Mouse (Mus musculus) cerebellum, adult 11 months (tissue): ENCODE data around the gene Hspa12b.

ENCODE experiments used
- DNase-seq: peaks from one replicate; pipeline ENCODE4 v3.0.0; 2022

Gene Hspa12b

DNA sequence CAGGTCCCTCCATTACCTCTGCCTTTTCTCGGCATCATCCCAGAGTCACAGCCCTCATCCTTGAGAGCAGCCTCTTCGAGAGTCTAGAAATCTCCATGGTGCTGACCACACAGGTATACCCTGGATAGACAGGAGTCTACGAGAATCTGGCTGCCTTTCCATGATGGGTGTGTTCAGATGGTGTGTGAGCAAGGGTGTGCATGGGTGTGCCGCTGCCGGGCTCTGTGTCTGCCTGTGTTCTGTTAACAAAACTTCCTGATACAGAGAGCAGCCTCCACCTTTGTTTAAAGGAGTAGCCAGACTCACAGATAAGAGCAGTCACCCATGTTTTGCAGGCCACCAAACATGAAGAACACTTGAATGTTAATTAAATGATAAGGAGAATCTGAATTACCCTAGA, 2.8 kb downstream of the Hspa12b start:
- no peak for DNase-seq

DNA sequence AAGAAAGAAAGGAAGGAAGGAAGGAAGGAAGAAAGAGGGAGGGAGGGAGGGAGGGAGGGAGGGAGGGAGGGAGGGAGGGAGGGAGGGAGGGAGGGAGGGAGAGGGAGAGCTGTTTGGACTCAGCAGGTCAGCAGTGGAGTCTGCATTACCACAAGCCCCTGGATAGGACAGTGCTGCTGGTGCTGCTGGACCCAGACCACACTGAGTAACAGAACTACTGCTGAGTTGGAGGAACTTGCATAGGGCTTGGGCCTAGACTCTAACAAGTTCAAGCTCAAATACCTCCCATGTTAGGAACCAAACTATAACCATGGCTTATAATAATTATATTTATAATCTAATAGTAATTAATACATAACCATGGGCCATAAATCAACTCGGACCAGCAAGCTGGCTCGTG, 3.8 kb downstream of the Hspa12b start:
- DNase-seq, result no peak

DNA sequence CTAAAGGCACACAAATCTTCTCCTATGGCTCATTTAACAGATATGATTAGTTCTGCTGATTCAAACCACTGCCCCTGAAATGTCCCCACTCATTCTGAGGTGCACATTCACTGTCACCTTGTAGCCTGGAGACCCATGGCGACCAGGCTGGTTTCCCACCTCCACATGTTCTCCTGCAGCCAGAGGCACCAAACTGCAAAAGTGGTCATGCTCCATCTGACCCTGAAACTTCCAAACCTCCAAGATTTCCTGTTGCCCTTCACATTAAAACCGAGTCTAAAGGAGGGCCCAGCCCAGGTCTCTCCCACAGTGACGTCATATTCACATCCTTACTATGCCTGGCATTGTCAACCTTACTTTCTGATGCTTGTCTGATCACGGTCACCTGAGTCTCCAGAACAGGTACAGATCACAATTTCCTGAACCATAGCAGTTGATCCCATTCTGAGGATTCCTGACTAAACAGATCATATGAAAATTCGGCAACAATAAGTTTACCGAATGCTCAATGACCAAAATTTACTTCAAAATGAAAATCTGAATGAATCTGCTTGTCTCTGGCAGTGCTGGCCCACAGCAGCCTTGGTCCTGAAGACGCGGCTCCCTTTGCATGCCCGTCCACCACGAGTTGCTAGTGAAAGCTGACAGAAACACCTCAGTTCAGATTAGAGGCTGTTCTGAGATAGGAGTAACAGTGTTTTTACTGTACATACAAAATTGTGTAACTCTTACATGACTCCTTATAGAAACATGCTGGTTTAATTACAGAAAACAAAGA, 5.2 kb downstream of the Hspa12b start:
- DNase-seq, result no peak

DNA sequence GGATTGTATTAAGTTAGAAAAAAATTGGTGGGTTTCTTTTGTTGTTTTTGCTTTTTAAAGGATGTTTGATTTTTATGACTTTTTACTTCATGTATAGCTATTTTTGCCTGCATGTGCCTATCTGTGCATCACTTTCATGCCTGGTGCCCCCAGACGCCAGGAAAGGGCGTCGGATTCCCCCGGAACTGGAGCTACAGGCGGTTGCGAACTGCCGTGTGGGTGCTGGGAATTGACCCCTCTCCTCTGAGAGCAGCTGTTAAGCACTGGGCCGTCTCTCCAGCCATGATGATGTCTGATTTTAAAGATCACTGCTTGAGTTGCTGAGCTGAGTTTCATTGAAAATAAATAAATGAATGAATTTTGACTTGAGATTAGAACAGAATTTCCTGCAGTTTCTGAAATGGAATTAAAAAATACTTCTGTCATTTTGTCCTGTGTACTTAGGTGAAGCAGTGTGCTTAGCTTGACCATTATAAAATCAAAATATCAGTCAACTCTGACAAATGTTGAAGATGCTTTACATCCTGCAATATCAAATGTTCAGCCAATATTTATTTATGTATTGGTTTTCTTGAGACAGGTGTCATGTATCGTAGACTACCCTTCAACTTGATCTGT, 6.0 kb downstream of the Hspa12b start, which contains the start of gene Gm11037:
Gene Gm11037, plus strand, starts transcription at position 568 of the 618 bp plus-strand sequence.
- DNase-seq, result no peak

DNA sequence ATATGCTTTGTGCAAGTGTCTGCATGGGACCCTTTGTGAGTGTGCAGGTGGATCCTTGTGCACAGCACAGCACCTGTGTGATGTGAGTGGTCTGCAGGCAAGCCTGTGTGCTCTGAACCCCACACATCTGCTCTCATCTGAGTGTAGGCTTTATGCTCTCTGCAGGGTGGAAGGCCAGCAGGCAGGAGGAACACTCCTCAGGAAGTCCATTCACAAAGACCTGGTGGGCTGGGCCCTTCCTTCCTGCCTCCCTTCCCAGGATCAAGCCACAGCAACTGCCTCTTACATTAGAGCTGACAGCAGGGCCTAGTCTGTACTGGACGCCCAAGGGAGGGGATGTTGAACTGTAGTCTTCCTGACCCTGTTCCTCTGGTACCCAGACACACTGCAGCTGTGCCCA, 7.3 kb downstream of the Hspa12b start:
- DNase-seq, result no peak

DNA sequence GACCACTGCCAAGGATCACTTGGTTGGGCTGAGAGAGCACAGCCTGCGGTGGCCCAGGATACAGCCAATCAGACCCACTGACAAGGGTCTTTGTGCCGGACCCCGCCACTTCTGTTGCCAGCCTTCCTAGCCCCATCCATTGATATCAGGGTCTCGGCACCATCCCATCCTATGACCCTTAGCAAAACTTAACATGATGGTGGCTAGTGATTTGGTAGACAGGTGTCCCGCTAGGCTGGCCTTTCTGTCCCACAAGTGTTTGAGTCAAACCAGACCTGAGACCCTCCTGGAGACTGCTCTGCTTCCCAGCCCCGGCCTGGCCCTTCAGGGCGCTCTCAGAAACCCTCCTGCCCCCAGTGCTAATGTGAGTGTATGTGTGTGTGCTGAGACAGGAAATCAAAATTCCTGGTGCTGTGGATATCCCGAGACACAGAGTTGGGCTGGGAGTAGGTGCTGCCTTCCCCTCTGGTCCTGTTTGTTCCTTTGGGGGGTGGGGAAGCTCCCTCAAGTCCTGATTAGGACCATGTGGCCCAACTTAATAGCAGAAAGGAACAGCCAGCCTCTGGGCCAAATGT, 7.8 kb downstream of the Hspa12b start:
- DNase-seq, result no peak

DNA sequence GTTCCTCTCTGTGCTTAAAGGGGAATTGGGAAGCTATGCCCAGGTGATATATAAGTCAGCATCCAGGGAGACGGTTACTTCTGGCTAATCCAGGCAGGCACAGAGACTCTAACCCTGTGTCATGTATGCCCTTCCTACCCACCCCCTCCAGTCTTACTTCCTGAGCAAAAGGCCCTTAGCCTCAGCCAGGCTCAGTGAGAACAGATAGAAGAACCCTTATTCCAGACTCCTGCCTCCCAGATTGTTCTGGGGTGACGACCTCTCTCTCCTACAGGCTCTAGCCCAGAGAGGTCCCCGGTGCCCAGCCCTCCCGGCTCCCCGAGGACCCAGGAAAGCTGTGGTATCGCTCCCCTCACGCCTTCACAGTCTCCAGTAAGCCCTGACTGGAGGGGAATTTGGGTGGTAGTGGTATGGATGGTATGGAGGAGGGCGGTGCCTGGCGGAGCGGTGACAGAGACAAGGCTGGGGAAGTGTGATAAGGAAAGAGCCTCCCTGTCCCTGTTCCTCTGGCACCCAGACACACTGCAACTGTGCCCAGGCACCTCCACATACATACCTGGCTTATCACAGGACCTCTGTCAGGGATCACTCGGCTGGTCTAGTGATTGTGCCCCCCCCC, 8.6 kb downstream of the Hspa12b start:
- DNase-seq, result no peak

DNA sequence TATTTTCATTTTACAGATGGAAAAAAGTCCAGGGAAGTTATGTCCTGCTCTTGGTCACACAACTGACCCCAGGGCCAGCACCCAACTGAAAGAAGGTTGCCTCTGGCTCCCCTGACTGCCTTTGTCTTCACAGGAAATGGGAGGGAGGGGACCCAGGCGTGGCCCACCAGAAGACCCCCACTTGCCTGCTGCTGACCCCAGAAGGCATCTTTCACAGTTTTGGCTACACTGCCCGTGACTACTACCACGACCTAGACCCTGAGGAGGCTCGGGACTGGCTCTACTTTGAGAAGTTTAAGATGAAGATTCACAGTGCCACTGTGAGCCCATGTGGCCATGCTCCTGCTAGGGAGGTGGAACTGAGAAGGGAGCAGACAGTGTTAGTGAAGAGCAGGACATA, 11.2 kb downstream of the Hspa12b start:
- no peak for DNase-seq

DNA sequence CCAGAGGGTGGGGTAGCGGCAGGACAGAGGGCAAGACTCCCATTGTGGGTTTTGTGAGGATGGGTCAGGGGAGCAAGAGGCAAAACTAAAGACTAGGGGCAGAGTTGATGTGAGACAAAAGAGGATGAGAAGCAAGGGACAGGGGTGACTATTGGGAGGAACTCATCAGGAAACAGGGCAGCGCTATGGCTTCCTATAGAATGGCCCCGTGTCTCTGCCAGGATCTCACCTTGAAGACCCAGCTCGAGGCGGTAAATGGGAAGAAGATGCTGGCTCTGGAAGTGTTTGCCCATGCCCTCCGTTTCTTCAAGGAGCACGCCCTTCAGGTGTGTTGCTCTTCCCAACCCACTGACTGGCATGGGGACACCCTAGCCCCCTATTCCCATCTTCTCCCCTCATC, 11.7 kb downstream of the Hspa12b start:
- no peak for DNase-seq

DNA sequence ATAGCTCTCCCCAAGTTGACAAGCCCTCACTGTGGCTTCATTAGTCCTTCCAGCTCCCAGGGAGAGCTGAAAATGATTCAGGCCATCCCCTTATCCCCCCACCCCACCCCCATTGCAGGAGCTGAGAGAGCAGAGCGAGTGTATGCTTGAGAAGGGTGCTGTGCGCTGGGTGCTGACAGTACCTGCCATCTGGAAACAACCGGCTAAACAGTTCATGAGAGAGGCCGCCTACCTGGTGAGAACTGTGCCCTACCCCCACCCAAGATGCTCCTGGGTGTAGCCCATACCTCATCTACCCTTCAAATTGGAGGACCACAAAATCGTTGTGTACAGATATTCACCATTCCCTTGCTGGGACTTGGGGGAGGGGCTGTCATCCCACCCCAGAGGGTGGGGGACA, 12.2 kb downstream of the Hspa12b start:
- no peak for DNase-seq

DNA sequence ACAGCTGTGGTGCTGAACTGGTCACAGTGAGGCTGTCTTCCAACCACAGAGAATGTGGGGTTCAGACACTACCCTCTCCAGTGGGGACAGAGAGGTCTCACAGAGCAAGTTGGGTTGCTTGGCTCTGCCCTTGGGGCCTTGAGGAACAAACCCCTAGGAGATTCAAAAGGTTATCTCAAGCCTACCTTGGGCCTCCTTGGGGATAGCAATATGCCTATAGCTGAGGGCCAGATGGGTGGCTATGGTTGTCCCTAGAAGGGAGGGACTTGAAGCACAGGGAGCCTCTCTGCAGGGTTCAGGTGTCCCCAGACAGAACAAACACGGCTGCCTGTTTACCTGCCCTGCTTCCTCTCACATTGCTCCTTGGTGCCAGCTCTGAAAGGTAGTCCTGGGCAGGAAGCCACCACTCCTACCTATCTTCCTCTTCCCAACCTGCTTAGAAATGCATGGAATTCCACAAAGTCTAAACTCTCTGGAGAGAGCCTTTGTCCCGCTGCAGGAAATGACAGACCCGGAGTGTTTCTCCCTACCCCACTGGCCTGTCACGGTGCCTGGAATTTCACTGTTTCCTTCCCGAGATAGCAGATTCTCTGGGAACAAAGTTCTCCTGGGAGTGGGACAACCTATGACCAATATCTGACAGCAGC, 12.9 kb downstream of the Hspa12b start:
- no peak for DNase-seq

DNA sequence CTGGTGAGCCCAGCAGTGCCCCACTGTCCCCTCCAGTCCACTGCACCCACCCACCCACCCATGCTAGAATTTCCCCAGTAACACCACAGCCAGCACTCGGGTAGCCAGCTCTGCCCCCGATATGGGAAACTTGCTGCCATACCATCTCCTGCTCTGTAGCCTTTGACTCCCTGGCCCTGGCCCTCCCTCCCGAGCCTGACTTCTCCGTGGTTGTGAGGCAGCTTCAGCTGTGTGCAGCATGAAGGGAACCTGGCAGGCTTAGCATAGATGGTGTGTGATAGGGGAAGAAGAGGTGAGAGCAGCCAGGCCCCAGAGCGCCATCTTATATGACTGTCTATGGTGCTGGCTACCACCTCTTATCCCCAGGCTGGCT, 13.4 kb downstream of the Hspa12b start:
- DNase-seq, result no peak

DNA sequence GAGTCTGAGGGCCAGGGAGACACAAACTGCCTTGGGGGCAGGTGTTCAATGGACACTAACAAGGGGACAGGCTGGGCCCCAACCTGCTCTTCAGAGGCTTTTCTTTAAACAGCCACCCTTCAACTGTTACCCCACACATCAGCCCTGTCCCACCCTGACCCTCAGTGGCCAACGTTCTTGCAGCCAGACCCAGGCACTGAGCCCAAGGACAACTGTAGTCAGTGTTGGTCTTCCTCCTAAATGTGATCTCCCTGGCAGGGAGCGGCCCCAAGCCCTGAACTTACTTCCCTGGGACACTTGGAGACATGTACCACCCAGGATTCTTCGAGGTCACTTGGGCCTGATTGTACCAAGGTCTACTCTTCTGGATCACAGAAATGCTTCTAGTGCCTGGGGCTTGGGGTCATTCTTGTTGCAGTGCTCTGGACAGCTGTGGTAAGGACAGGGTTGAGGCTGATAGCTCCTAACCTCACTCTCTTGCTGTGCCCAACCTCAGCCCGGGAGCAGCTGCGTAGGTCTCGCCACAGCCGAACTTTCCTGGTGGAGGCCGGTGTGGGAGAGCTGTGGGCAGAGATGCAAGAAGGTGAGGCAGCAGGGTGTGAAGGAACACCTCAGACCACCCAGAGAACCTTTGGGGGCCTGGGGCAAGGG, 14.4 kb downstream of the Hspa12b start:
- no peak for DNase-seq

DNA sequence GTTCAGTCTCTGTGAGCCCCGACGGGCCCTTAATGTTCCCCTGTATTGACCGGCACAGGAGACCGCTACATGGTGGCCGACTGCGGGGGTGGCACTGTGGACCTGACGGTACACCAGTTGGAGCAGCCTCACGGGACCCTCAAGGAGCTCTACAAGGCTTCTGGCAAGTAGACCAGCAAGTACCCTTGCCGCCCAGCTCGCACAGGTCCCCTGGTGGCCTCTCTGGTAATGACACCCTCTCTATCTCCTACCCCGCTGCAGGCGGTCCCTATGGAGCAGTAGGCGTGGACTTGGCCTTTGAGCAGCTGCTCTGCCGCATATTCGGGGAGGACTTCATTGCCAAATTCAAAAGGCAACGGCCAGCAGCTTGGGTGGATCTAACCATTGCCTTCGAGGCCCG, 15.5 kb downstream of the Hspa12b start:
- DNase-seq, result no peak

DNA sequence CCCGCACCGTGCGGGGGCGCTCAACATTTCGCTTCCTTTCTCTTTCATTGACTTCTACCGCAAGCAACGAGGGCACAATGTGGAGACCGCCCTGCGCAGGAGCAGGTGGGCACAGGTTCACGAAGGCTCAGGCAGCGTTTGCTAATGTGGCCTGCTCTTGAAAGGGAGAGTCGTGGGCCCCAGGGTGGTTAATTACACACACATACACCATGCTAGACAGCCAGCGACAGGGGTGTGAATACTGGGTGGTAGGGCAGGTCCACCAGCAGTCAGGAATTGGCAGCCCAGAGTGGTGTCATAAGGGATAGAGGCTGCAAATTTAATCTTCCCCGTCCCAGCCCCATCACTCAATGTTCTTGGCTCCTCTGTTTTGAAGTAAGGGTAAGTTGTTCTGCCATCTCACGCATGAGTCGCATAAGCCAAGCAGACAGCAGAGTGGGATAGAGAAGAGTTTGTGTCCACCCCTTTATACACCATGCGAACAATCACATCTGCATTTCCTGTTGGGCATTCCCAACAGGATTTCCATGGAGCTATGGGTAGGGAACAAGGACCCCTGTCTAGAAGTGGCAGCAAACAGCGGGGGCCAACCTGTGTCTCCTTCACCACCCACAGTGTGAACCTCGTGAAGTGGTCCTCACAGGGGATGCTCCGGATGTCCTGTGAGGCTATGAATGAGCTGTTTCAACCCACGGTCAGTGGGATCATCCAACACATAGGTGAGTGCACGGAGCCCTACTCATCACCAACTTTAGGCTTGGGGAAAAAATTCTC, 16.1 kb downstream of the Hspa12b start:
- no peak for DNase-seq

DNA sequence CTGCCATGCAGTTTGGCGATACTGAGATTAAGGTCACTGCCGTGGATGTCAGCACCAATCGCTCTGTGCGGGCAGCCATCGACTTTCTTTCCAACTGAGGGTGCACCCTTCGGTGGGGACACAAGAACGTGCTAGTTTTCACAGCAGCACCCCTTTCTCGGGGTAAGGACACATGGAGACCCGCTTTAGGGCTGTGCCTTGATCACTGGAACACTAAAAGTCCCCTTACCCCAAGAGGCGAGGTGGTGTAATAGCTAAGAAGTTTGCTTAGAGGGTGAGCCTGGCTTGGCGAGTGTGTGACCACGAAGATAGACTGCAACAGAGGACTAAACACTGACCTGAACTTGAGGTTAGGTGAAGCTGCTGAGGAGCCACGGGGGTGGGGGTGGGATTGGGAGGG, 18.0 kb downstream of the Hspa12b start:
- DNase-seq, result no peak

DNA sequence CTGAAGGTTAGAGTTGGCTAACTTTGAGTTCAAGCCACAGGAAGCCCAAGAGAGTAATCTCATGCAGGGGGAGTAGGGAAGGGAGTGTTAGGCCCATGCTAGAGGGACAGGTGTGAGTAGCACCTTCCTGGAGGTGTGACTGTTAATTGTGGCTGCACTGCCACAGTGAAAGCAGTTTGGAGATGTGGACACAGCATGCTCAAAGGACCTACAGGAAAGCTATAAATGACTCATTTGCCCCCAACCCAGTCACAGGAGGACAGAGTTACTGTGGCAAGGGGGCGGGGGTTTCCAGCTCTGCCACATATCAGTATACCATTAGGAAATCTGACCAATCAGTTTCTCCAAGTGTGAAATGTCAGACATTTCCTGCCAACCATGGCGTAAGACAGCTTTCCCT, 18.5 kb downstream of the Hspa12b start:
- no peak for DNase-seq

DNA sequence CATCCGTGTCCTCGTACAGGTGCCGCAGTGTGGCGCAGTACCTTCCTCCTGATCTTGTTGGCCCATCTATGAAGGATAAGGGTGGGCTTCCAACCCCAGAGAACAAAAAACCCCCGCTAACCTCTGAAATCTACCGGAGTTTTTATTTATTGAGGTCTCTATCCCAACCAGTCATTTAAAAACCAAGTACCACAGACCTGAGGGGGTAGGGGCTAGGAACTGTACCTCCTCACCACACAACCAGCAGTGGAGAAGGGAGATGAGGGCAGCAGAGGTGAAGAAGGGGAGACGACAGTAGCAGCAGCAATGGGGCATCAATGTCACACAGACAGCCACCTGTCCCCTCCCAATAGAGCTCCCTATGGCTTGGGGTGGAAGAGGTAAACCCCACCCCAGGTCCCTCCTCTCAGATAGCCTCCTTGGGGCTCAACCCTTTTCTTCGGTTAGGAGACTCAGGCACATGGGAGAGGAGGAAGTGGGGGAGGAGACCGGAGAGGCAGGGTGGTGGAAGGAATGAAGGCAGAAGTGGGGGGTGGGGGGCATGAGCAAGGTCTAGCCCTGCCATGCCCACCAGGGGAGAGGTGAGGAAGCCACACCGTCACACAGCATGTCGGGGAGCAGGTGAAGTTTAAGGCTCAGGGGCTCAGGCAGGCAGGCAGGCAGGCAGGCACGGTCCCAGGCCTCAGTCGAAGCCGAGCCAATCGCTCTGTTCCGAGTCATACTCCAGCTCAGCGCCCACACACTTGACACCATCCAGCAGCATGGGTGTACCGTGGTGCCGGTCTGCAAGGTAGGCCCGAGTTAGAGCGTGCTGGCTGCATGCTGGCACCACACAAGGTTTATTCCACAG, 19.3 kb downstream of the Hspa12b start:
- DNase-seq, result no peak

DNA sequence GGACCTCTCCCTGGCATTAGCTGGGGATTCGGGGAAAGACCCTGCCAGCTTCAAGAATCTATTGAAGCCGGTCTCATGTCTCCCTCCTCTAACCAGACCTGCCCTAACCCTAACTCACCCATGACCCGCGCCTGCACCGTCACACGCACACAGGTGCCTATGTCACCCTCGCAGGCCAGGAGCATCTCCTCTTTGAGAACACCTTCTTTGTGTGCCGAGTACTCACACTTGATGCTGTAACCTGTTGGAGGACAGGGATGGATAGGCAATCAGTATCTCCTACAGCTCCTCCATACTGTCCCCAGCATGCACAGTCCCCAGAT, 19.9 kb downstream of the Hspa12b start:
- DNase-seq, result no peak

DNA sequence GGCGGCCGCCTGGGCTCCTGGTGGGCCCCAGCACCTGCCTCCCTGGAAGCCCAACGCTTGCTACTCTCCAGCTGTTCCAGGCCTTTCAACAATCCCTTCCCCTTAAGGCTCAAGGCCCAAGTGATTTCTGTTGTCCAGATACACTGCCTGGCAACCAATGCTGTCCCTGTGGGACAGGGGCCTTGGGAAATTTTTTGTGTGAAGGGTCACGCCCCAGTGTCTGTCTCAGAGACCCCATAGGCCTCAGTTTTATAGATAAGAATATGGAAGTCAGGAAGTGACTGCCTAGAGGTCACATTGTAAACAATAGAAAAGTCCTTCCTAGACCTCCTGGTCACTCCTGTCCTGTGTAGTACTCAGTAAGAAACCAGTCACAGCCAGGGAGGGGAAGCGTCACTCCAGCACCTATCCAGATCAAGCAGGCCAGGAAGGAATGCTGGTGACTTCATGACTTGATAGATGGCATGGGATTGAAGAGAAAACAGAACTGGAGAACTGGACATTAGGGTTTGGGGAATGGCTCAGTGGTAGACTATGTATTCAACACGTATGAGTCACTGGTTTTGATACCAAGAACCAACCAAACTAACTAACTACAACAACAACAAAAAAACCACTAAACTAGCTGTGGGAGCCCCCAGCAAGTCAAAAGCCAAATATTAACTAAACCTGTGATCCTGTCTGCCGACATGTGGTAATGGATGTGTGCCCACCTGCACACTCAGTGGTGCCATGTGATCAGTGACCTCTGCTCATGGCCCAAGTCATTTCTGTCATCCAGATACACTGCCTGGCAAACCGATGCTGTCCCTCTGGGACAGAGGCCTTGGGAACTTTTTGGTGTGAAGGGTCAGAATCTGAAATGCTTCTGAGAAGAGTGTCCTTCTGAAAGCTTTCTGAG, 21.5 kb downstream of the Hspa12b start:
- no peak for DNase-seq
